Comparison of ENCODE assay signal across 32 mouse cellular contexts in the genomic region with DNA sequence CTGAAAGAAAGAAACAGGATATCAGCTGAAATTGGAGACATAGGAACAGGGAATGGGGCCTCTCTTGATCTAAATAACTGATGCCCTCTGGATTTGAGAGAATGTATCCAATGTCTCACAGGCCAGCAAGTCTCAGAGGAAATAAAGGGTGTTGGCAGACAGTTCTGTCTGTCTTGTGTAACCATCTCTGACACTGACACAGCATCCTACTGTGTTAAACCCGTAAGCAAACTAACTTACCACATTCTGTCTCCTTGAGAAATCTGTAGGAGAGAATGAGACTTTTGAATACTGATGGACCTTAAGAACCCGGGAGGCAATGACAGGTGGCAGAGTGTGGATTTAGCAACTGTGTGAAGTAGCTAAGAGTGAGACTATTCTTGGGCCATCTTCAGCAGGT. TPM values are rescaled to one million over a fixed set of nuclear protein-coding genes. Genes with fewer than 3 reads are reported as not detected.
DNase-seq lines count a peak whose midpoint lies in the region; ATAC-seq and TF ChIP-seq lines count a peak whose summit lies in the region.
"Had no signal": no experiment of that assay in that cellular context is flagged by ENCODE, and none has a peak within 500 bp of the region (broad histone marks: within the 10 kb centered on the region; RNA-seq: fewer than 3 reads in every experiment).

No protein-coding gene starts in this region.

- TF ChIP-seq POLR2A in liver, adult 2 months (IDR thresholded peaks at IDR 0.05; ENCODE audit: extremely low read depth, insufficient read depth, low read length), result no peak
- TF ChIP-seq POLR2A in cortical plate, adult 2 months (IDR thresholded peaks at IDR 0.05; ENCODE audit: extremely low read depth, insufficient read depth, low read length), result no peak

- no peaks in the 10 kb centered on the region for H3K4me1 ChIP-seq in kidney, postnatal 0 days (replicated peaks; ENCODE audit: insufficient read depth, low read length)
- H3K4me1 ChIP-seq in liver, adult 2 months (ENCODE audit: control insufficient read depth, insufficient read depth, low read length), result no peaks in the 10 kb centered on the region
- H3K4me1 ChIP-seq in liver, postnatal 0 days (ENCODE audit: insufficient read depth), result no peaks in the 10 kb centered on the region
- peaks cover 3% of the 10 kb centered on the region; the same call in 1 of the 2 replicates for H3K4me1 ChIP-seq in cortical plate, adult 2 months (ENCODE audit: control insufficient read depth, insufficient read depth, low read length)
- H3K4me1 ChIP-seq: embryonic facial prominence, embryonic 12.5 days; embryonic facial prominence, embryonic 15.5 days; forebrain, embryonic 12.5 days; forebrain, embryonic 15.5 days; hindbrain, embryonic 12.5 days; hindbrain, embryonic 15.5 days; intestine, embryonic 15.5 days had no signal

- no peak overlapping the region for H3K9ac ChIP-seq in kidney, postnatal 0 days (ENCODE audit: low read depth, low read length)
- no peak overlapping the region for H3K9ac ChIP-seq in liver, adult 2 months (ENCODE audit: low read depth, low read length)
- H3K9ac ChIP-seq in liver, postnatal 0 days (replicated peaks), result no peak overlapping the region
- H3K9ac ChIP-seq: embryonic facial prominence, embryonic 12.5 days; embryonic facial prominence, embryonic 15.5 days; forebrain, embryonic 12.5 days; forebrain, embryonic 15.5 days; hindbrain, embryonic 12.5 days; hindbrain, embryonic 15.5 days; intestine, embryonic 15.5 days had no signal

- 66% methylated on average over 2 of the region's 2 CpGs for WGBS in kidney, postnatal 0 days
- WGBS in liver, adult 2 months, result 51% methylated on average over 2 of the region's 2 CpGs
- 73% methylated on average over 2 of the region's 2 CpGs for WGBS in liver, postnatal 0 days (ENCODE audit: insufficient replicate concordance)

- no peaks in the 10 kb centered on the region for H3K27me3 ChIP-seq in kidney, postnatal 0 days (ENCODE audit: insufficient read depth, low read length)
- H3K27me3 ChIP-seq in liver, adult 2 months (ENCODE audit: control insufficient read depth, insufficient read depth, low read length), result no peaks in the 10 kb centered on the region
- H3K27me3 ChIP-seq in liver, postnatal 0 days (ENCODE audit: insufficient read depth, low read length), result no peaks in the 10 kb centered on the region
- H3K27me3 ChIP-seq: embryonic facial prominence, embryonic 12.5 days; embryonic facial prominence, embryonic 15.5 days; forebrain, embryonic 12.5 days; forebrain, embryonic 15.5 days; hindbrain, embryonic 12.5 days; hindbrain, embryonic 15.5 days; intestine, embryonic 15.5 days had no signal

- TF ChIP-seq CTCF in kidney, postnatal 0 days (IDR thresholded peaks at IDR 0.05; ENCODE audit: low read depth), result no peak
- TF ChIP-seq CTCF in liver, adult 2 months (IDR thresholded peaks at IDR 0.05; ENCODE audit: low read depth, low read length), result no peak
- no peak for TF ChIP-seq CTCF in liver, postnatal 0 days (IDR thresholded peaks at IDR 0.05; ENCODE audit: low read depth)
- no peak for TF ChIP-seq CTCF in cortical plate, adult 2 months (IDR thresholded peaks at IDR 0.05; ENCODE audit: extremely low read depth, insufficient read depth, low read length)

- DNase-seq in kidney, postnatal 0 days (ENCODE audit: low spot score), result peak; percentile 15
- no peak for DNase-seq in kidney, adult 9 months
- peak; percentile 41 for DNase-seq in liver, adult 2 months (ENCODE audit: extremely low read depth, low read depth, low spot score)
- no peak for DNase-seq in liver, postnatal 0 days
- no peak for DNase-seq in urinary bladder, postnatal 10 days (ENCODE audit: low spot score)
- no peak for DNase-seq in adrenal gland, adult 2 months
- DNase-seq: adrenal gland, postnatal 10 days; adrenal gland, postnatal 36 days; cerebellum, adult 11-12 months; cerebellum, adult 9-10 months; cerebellum, postnatal 14 days; gastrocnemius, postnatal 36 days; heart, adult 11 months; kidney, adult 11 months had no signal

- H3K36me3 ChIP-seq in kidney, postnatal 0 days (ENCODE audit: insufficient read depth, low read length), result no peaks in the 10 kb centered on the region
- H3K36me3 ChIP-seq in liver, adult 2 months (ENCODE audit: control insufficient read depth, insufficient read depth, low read length), result no peaks in the 10 kb centered on the region
- no peaks in the 10 kb centered on the region for H3K36me3 ChIP-seq in liver, postnatal 0 days (replicated peaks; ENCODE audit: insufficient read depth, low read length)
- H3K36me3 ChIP-seq: embryonic facial prominence, embryonic 12.5 days; embryonic facial prominence, embryonic 15.5 days; forebrain, embryonic 12.5 days; forebrain, embryonic 15.5 days; hindbrain, embryonic 12.5 days; hindbrain, embryonic 15.5 days; intestine, embryonic 15.5 days had no signal

- no peaks in the 10 kb centered on the region for H3K9me3 ChIP-seq in kidney, postnatal 0 days (replicated peaks; ENCODE audit: low read length)
- H3K9me3 ChIP-seq in liver, postnatal 0 days (ENCODE audit: low read length), result no peaks in the 10 kb centered on the region
- H3K9me3 ChIP-seq: embryonic facial prominence, embryonic 12.5 days; embryonic facial prominence, embryonic 15.5 days; forebrain, embryonic 12.5 days; forebrain, embryonic 15.5 days; hindbrain, embryonic 12.5 days; hindbrain, embryonic 15.5 days; intestine, embryonic 15.5 days had no signal

- H3K79me2 ChIP-seq in liver, adult 2 months (ENCODE audit: control insufficient read depth, insufficient read depth, low read length), result no peaks in the 10 kb centered on the region

- H3K4me2 ChIP-seq in kidney, postnatal 0 days (ENCODE audit: low read length), result no peak overlapping the region
- H3K4me2 ChIP-seq in liver, postnatal 0 days (ENCODE audit: low read depth, low read length), result no peak overlapping the region
- H3K4me2 ChIP-seq: embryonic facial prominence, embryonic 12.5 days; embryonic facial prominence, embryonic 15.5 days; forebrain, embryonic 12.5 days; forebrain, embryonic 15.5 days; heart, embryonic 11.5 days; hindbrain, embryonic 12.5 days; hindbrain, embryonic 15.5 days; intestine, embryonic 15.5 days had no signal

- no peak for TF ChIP-seq EP300 in liver, postnatal 0 days (IDR thresholded peaks at IDR 0.05; ENCODE audit: low read depth)

- H3K4me3 ChIP-seq in kidney, postnatal 0 days (replicated peaks; ENCODE audit: low read depth, low read length), result no peak overlapping the region
- H3K4me3 ChIP-seq in liver, adult 2 months (ENCODE audit: insufficient read depth, low read depth, low read length), result no peak overlapping the region
- no peak overlapping the region for H3K4me3 ChIP-seq in liver, postnatal 0 days (ENCODE audit: low read depth, low read length)
- no peak overlapping the region for H3K4me3 ChIP-seq in cortical plate, adult 2 months (ENCODE audit: insufficient read depth, low read length)
- H3K4me3 ChIP-seq: embryonic facial prominence, embryonic 12.5 days; embryonic facial prominence, embryonic 15.5 days; forebrain, embryonic 12.5 days; forebrain, embryonic 15.5 days; hindbrain, embryonic 12.5 days; hindbrain, embryonic 15.5 days; intestine, embryonic 15.5 days had no signal

- no peak overlapping the region for H3K27ac ChIP-seq in kidney, postnatal 0 days
- H3K27ac ChIP-seq in liver, adult 2 months (replicated peaks; ENCODE audit: insufficient read depth, low read depth, low read length), result no peak overlapping the region
- no peak overlapping the region for H3K27ac ChIP-seq in liver, postnatal 0 days (ENCODE audit: low read depth)
- peak overlapping the region; percentile 37 for H3K27ac ChIP-seq in cortical plate, adult 2 months (ENCODE audit: insufficient read depth, low read length)
- H3K27ac ChIP-seq: embryonic facial prominence, embryonic 12.5 days; embryonic facial prominence, embryonic 15.5 days; forebrain, embryonic 12.5 days; forebrain, embryonic 15.5 days; hindbrain, embryonic 12.5 days; hindbrain, embryonic 15.5 days; intestine, embryonic 15.5 days had no signal

- ATAC-seq in kidney, postnatal 0 days (replicated peaks; ENCODE audit: low FRiP score, low read depth), result no peak
- ATAC-seq in liver, postnatal 0 days, result no peak
- ATAC-seq: CD4-positive, CD25-positive, alpha-beta regulatory T cell, adult 4 months; forebrain, embryonic 15.5 days; intestine, embryonic 15.5 days had no signal

RNA-seq across cellular contexts. Expression of a gene that starts 41.7 kb away (rescaled TPM):
- polyA plus RNA-seq in kidney, postnatal 0 days (2015; fragmentation: Nextera tagmentation; extraction: Ambion mirVana), result not detected in 2 replicates
- 0.34 and 0.46 TPM in 2 replicates for total RNA-seq in liver, adult 2 months (2014; rRNA removed)
- not detected in 2 replicates for polyA plus RNA-seq in liver, adult 2 months (2012; rRNA removed)
- not detected in 2 replicates for polyA plus RNA-seq in liver, postnatal 0 days (2015; fragmentation: Nextera tagmentation; extraction: Ambion mirVana)
- 1.6 and 2.2 TPM in 2 replicates for polyA plus RNA-seq in cortical plate, adult 2 months (2012; rRNA removed)
- total RNA-seq in adrenal gland, adult 2 months (2021), result not detected
- polyA plus RNA-seq in adrenal gland, adult 2 months (2012; rRNA removed), result not detected in 2 replicates
- total RNA-seq: adrenal gland, postnatal 10 days; adrenal gland, postnatal 36 days; gastrocnemius, adult 8-10 months; gastrocnemius, postnatal 36 days; heart, adult 8-10 months; heart, postnatal 25 days; hematopoietic stem cell, adult 5-6 weeks; MEL had no signal
- polyA plus RNA-seq: C2C12; CD4-positive, CD25-positive, alpha-beta regulatory T cell, adult 4 months; embryonic facial prominence, embryonic 12.5 days; embryonic facial prominence, embryonic 15.5 days; heart, embryonic 11.5 days; heart, embryonic 14.5 days; heart, postnatal 0 days; intestine, embryonic 15.5 days had no signal

Comparison
In these comparisons a context has a peak if more than half of its experiments do, and no peak if none do; other contexts are left out.
1. DNase-seq: peak in kidney, postnatal 0 days (single experiment) and liver, adult 2 months (single experiment); none in kidney, adult 9 months (single experiment), liver, postnatal 0 days (single experiment), urinary bladder, postnatal 10 days (single experiment) and adrenal gland, adult 2 months (single experiment).